ENCODE assay signal across 8 mouse cellular contexts in genomic region chr7:6937040-6937439, GRCm38 (mm10). TPM values are rescaled to one million over a fixed set of nuclear protein-coding genes. Genes with fewer than 3 reads are reported as not detected.
A peak's percentile ranks its signal among the peaks of the same experiment; 100 is the strongest.
DNase-seq lines count a peak whose midpoint lies in the region; ATAC-seq lines count a peak whose summit lies in the region.

No protein-coding gene starts in this region.

- H3K4me3 ChIP-seq in midbrain, embryonic 15.5 days: no peak overlapping the region

- H3K4me2 ChIP-seq in midbrain, embryonic 15.5 days: no peak overlapping the region

- ATAC-seq in midbrain, embryonic 15.5 days (replicated peaks): peak; percentile 61

- peaks cover 3% of the 10 kb centered on the region; the same call in 1 of the 2 replicates for H3K4me1 ChIP-seq in midbrain, embryonic 15.5 days

- intact Hi-C loops in left cerebral cortex, postnatal 36 days (cut with DNase I): loop anchor here (2.0 to 10.0 kb wide), 4 partner anchors 204 to 582 kb away; no protein-coding TSS in a partner anchor

- WGBS in midbrain, embryonic 15.5 days: 36% methylated on average over 11 of the region's 11 CpGs

- peaks cover 3% of the 10 kb centered on the region; the same call in 1 of the 2 replicates for H3K9me3 ChIP-seq in midbrain, embryonic 15.5 days

- peak overlapping the region; percentile 54 for H3K27ac ChIP-seq in midbrain, embryonic 15.5 days

- DNase-seq in 3134 (ENCODE audit: extremely low read depth, insufficient read length, low spot score) (peak; percentile 13), adipocyte (ENCODE audit: low spot score) (peak; percentile 80)
- peak; percentile 76 to 79 for DNase-seq in cerebellum, postnatal 4 days (ENCODE audit: low spot score in 2 of 2)
- peak; percentile 81 for DNase-seq in gastrocnemius, postnatal 10 days
- peak; percentile 63 for DNase-seq in kidney, adult 18-20 months
- peak; percentile 69 to 79 for DNase-seq in left cerebral cortex, postnatal 36 days (ENCODE audit: low spot score in 2 of 2)
- peak; percentile 17 to 68 for DNase-seq in spleen, postnatal 10 days (ENCODE audit: low spot score in 2 of 2)

- no peaks in the 10 kb centered on the region for H3K36me3 ChIP-seq in midbrain, embryonic 15.5 days (replicated peaks)

- no peaks in the 10 kb centered on the region for H3K27me3 ChIP-seq in midbrain, embryonic 15.5 days (replicated peaks)

- H3K9ac ChIP-seq in midbrain, embryonic 15.5 days: no peak overlapping the region

RNA-seq across cellular contexts. Expression of gene Aurkc, which starts 58.1 kb away (rescaled TPM):
- not detected for total RNA-seq in gastrocnemius, postnatal 10 days (2021)
- total RNA-seq in left cerebral cortex, postnatal 36 days (2021): not detected
- polyA plus RNA-seq in midbrain, embryonic 15.5 days (2015; fragmentation: Nextera tagmentation; extraction: Ambion mirVana): not detected in 2 replicates

Comparison
In these comparisons a context has a peak if more than half of its experiments do, and no peak if none do; other contexts are left out.
1. DNase-seq: peak in every context shown above with its lines; median percentile 81 in gastrocnemius, postnatal 10 days; 80 in adipocyte; 78 in cerebellum, postnatal 4 days; 74 in left cerebral cortex, postnatal 36 days; 63 in kidney, adult 18-20 months; 42 in spleen, postnatal 10 days; 13 in 3134.